Mouse (Mus musculus): ENCODE measurements around the gene Ntn1.

Ntn1 gene

GRCm38 (mm10) chr11:68400727-68401219 lies at the start of gene Ntn1:
Ntn1 (minus strand) TSS chr11:68400823.
- no peak for DNase-seq

DNA sequence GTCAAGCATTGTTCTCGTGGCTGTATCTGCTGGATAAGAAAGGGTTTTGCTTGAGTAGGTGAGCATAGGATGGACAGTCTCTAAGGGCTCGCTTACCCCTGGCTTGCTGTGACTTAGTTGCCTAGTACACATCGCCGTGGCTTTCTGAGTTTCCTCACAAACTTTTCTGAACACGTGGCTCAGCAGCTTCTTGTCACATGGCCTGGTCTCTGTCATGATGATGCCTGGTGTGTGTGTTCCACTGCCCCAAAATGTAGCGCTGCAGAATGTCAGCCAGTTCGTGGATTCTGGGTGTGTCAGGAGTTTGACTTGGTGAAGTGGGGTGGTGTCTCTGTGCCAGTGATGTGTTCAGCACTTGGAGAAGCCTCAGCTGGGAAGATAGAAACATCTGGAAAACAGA lies 47.7 kb upstream of the Ntn1 start:
- no peak for DNase-seq

GRCm38 (mm10) chr11:68447242-68447641 lies 46.6 kb upstream of the Ntn1 start:
- DNase-seq, result no peak

DNA sequence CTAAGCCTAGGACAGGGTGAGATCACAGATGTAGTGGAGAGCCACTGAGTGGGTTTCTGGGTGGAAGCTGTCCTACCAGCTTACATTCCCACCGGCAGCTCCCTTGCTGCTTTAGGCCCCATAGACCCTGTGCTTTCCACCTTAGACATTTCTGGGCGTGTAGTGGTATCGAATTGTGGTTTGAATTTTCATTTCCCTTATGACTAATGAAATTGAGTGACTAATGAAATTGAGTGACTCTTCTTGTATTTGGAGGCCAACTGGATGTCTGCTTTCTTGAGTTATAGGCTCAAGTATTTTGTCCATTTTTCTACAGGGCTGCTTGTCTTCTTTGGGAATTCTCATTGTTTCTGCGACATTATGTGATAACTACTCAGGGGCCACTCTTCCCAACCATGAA lies 45.9 kb upstream of the Ntn1 start:
- no peak for DNase-seq

GRCm38 (mm10) chr11:68445901-68446300 lies 45.3 kb upstream of the Ntn1 start:
- DNase-seq, result no peak

GRCm38 (mm10) chr11:68442983-68443638 lies 42.5 kb upstream of the Ntn1 start:
- peak; percentile 54 for DNase-seq

GRCm38 (mm10) chr11:68442346-68442745 lies 41.7 kb upstream of the Ntn1 start:
- DNase-seq, result no peak

GRCm38 (mm10) chr11:68440965-68441364 lies 40.3 kb upstream of the Ntn1 start:
- no peak for DNase-seq

GRCm38 (mm10) chr11:68440100-68440499 lies 39.5 kb upstream of the Ntn1 start:
- no peak for DNase-seq

- no peak for DNase-seq
These were observed 35.8 kb upstream of the Ntn1 start for GRCm38 (mm10) chr11:68436376-68436775.

GRCm38 (mm10) chr11:68435601-68436000 lies 35.0 kb upstream of the Ntn1 start:
- DNase-seq, result no peak

DNA sequence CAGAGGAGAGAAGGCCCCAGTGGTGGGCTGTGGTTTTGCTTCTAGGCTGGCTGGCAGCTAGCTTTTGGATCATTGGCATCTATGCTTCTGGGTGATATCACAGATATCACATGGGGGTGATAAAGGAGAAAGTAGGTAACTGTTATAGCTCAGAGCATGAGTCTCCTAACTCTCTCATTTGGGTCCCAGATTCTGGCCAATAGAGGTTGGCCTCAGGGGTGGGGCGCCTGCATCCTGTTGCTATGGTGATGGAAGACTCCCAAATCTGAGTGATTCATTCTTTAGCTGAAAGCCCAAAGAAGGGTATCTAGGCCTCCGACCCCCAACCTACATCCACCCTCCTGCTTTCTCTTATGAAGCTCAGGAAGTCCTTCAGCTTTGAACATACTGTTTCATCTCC lies 34.1 kb upstream of the Ntn1 start:
- no peak for DNase-seq

- DNase-seq, result no peak
These were observed 32.9 kb upstream of the Ntn1 start for GRCm38 (mm10) chr11:68433534-68433933.

GRCm38 (mm10) chr11:68432361-68433021 lies 31.9 kb upstream of the Ntn1 start:
- no peak for DNase-seq

DNA sequence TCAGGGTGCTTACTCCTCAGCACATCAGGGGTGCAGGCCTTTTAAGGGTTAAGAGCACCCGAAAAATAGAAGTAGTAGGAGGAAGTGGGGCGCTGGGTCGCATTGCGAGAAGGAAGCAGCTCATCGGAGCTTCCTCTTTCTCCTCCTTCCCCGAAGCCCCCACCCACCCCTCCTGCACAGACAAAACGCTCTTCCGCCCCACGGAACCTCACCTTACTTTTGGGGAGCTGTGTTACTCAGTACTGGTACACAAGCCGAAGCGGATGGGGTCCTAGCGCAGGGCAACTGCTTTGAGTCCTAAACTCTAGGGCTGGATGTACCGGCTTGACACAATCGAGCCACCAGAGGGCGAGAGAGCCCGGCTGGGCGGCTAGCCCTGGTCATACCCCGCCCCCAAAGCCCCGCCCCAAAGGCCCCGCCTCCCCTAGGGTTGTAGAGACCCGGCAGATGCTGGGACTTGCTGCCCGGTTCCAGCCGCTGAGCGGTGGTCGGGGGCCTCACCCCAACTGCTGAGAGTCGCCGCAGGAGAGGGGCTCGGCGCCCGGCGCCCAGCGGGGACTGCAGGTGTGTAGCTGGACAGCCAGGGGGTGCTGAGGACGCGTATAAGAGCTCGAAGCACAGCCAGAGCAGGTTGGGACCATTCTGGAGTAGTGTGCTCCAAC lies 31.2 kb upstream of the Ntn1 start, which contains the start of gene Pik3r5:
Gene Pik3r5, plus strand, starts transcription at position 423 of the 662 bp plus-strand sequence.
- peak; percentile 86 for DNase-seq

DNA sequence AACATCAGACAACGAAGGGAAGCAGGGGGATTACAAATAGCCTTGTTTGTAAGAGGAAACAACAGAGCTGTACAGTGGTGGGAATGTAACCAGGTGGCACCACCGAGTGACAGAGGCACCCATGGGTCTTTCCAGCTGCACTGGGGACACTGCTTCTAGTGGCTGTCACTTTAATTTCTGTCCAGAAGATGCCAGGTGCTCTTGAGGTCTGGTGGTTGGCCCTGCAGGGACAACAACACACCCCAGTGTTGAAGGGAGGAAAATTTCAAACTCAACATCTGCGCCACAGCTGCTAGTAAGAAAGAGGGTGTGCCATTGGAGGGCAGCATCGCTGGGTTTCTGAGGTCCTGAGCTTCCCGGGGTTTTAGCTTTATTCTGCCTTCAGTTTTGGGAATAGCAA lies 30.0 kb upstream of the Ntn1 start:
- peak; percentile 32 for DNase-seq

DNA sequence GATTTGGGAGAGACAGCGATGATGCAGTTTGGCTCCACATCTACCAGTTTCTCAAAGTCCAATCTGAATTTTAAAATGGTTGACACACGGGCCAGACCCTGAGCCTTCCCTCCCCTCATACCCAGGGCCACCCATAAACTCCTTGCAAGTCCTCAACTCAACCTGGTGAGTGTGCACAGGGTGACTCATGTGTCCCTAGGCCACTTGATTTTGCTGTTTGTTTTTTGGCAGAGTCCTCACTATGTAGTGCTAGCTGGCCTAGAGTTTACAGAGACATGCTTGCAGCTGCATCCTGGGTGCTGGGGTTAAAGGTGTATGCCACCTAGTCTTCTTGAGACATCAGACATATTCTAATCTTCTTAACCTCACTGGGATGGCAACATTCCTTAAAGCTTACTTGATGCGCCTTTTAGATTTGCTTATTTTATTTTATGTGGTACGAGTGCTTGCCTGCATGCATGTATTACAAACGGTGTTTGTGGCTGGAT lies 26.5 kb upstream of the Ntn1 start:
- DNase-seq, result no peak

- DNase-seq, result no peak
These were observed 25.1 kb upstream of the Ntn1 start for GRCm38 (mm10) chr11:68425492-68426315.

DNA sequence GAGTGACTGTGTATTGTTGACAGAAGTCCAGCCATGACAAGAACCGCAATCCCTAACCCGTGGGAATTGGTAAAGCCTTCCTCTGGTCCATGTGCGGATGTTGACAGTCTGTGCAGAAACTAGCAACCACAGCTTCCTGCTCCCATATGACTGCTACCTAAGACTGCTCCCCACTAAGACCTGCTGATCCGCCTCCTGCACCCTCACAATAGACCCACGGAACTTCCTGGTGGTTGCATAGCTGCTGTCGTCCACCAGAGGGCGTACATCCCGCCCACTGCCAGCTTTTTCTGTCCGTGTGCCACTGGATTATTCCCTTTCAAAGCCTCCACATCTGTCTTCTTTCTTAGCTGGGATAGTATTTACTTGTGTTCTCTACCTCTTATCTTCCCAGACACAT lies 17.2 kb upstream of the Ntn1 start:
- peak; percentile 57 for DNase-seq

DNA sequence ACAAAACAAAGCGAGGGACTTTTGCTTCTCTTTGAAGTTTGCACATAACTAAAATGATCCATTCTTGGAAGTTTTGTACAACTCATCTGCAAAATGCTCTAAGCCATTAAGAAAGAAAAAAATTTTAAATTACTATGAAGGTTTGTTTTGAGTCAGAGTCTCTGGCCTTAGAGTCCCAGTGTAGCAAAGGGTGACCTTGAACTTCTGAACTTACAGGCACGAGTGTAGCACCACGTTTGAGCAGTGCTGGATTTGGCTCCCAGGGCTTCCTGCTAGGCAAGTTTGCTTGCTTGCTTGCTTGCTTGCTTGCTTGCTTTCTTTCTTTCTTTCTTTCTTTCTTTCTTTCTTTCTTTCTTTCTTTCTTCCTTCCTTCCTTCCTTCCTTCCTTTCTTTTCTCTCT lies 16.4 kb upstream of the Ntn1 start:
- DNase-seq, result no peak

DNA sequence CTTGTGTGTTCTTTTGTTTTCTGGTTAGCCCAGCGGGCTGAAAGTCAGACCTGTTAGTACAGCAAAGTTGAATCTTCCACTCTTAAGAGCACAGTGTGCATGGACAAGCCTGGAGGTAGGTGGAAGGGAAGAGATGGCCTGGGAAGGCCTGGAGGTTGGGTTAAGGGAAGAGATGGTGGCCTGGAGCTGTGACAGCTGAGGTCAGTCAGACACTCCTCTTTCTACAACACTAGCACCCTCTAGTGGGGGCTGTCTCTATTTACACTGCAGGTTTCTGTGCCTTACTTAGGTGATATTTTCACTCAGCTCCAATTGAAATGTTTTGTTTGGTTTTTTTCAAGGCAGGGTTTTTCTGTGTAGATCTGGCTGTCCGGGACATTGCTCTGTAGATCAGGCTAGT lies 7.5 kb upstream of the Ntn1 start:
- peak; percentile 89 for DNase-seq

DNA sequence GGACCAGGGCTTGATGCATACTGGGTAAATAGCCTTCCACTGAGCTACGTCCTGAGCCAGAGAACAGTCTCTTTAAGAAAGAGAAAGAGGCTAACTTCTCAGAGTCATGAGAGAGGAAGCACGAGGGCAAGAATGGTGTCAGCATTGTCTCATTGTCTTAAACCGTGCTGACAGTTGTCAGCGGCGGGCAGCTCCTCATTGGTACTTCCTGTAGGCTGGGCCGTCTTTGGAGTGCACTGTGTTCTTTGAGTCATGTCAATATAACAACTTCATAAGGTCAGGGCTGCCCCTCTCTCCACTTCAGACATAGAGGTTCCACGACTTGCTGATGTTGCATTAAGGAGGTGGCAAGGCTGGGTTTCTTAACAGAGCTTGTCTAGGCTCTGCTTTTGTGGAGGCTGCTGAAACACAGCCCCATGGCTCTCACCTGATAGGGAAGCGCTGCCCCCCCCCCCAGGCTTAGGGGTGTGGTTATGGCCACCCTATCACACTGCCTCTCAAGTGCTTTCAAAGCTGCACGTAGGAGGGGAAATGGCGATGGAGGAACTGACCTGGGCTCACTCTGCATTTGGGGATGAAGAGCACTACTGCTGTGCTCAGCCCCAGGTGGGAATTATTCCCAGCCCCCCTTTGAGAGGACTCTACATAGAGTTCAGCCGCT lies 6.8 kb upstream of the Ntn1 start:
- peak; percentile 41 for DNase-seq
